Mouse (Mus musculus) stomach, postnatal 0 days (tissue): ENCODE data around the gene Trpm4. TPM values are rescaled to one million over a fixed set of nuclear protein-coding genes. Genes with fewer than 3 reads are reported as not detected.

Experiments
- ATAC-seq: fragments of 200-750 bp; cut with Nextera tagmentation; 2 replicates; pipeline ENCODE4 v1.8.0; 2017; ENCODE audit not compliant: low FRiP score, low TSS enrichment
- DNase-seq: peaks from one replicate; pipeline ENCODE4 v3.0.0-alpha.2; 2016; ENCODE audit warnings: low spot score
- H3K27ac ChIP-seq: fragments of 300-500 bp; sonication (generic); replicated peaks from 2 replicates; pipeline ENCODE4 v1.5.1; 2014; ENCODE audit warnings: mild to moderate bottlenecking, control low read depth
- H3K27me3 ChIP-seq: fragments of 300-500 bp; sonication (generic); 2 replicates; pipeline ENCODE4 v1.6.1; 2014; ENCODE audit warnings: low read length; ENCODE audit not compliant: control insufficient read depth, insufficient read depth
- H3K36me3 ChIP-seq: fragments of 300-500 bp; sonication (generic); 2 replicates; pipeline ENCODE4 v1.6.1; 2014; ENCODE audit warnings: low read length, mixed read lengths; ENCODE audit not compliant: control insufficient read depth, insufficient read depth
- H3K4me1 ChIP-seq: fragments of 300-500 bp; sonication (generic); replicated peaks from 2 replicates; pipeline ENCODE4 v1.6.1; 2014; ENCODE audit warnings: antibody characterized with exemption; ENCODE audit not compliant: control insufficient read depth, insufficient read depth
- H3K4me2 ChIP-seq: fragments of 300-500 bp; sonication (generic); replicated peaks from 2 replicates; pipeline ENCODE4 v1.6.1; 2014; ENCODE audit warnings: low read depth, mild to moderate bottlenecking, control low read depth, moderate library complexity
- H3K4me3 ChIP-seq: fragments of 300-500 bp; sonication (generic); 2 replicates; pipeline ENCODE4 v1.5.1; 2014; ENCODE audit warnings: low read depth, low read length, control low read depth
- H3K9ac ChIP-seq: fragments of 300-500 bp; sonication (generic); 2 replicates; pipeline ENCODE4 v1.6.1; 2014; ENCODE audit warnings: mild to moderate bottlenecking, low read length, control low read depth, mixed read lengths
- H3K9me3 ChIP-seq: fragments of 300-500 bp; sonication (generic); 2 replicates; pipeline ENCODE4 v1.6.1; 2016; ENCODE audit warnings: low read length; ENCODE audit not compliant: control insufficient read depth
- CTCF ChIP-seq: IDR thresholded peaks from 2 replicates; pipeline ENCODE4 v1.5.1; 2016; ENCODE audit warnings: antibody characterized with exemption, low read depth, mild to moderate bottlenecking, moderate library complexity
- EP300 ChIP-seq: optimal IDR thresholded peaks from 2 replicates; pipeline ENCODE3; 2016; ENCODE audit warnings: antibody characterized with exemption
- WGBS: fragments of 180-500 bp; shearing (Covaris S2); extraction: QIAGEN DNeasy Blood & Tissue Kit; methylation state at CpG from one replicate; pipeline ENCODE4 v1.1.7; 2014; 5-methylcytosine and 5-hydroxymethylcytosine counted together
- polyA plus RNA-seq: library from polyadenylated mRNA; unstranded; fragments of >200 nt; fragmentation: Nextera tagmentation; extraction: Ambion mirVana; gene quantifications from 2 replicates; pipeline ENCODE4 v1.2.1, GENCODE M21; 2015

Gene Trpm4
- polyA plus RNA-seq, 1 experiment from 2014 or later: 23.7 TPM

GRCm38 (mm10) chr7:45286486-45286885 is 47.1 kb downstream of the Trpm4 start:
- no peaks in the 10 kb centered on the region for H3K4me1 ChIP-seq
- no peaks in the 10 kb centered on the region for H3K27me3 ChIP-seq
- TF ChIP-seq EP300 (no peak), CTCF (no peak)
- DNase-seq (no peak), ATAC-seq (peak; percentile 51; the same call in 1 of the 2 replicates)
- H3K9me3 ChIP-seq: no peaks in the 10 kb centered on the region
- H3K9ac ChIP-seq: no peak overlapping the region
- H3K36me3 ChIP-seq: no peaks in the 10 kb centered on the region
- WGBS: 51% methylated on average over 13 of the region's 13 CpGs
- no peak overlapping the region for H3K4me2 ChIP-seq
- no peak overlapping the region for H3K4me3 ChIP-seq
- no peak overlapping the region for H3K27ac ChIP-seq

- ATAC-seq (peak; percentile 85), DNase-seq (peak; percentile 88)
- TF ChIP-seq EP300 (no peak), CTCF (peak; percentile 89)
- H3K9ac ChIP-seq: 0 out of 2 replicates have a peak within 1 kb of the TSS, but pooled peaks have one; percentile 0
- no peak within 1 kb of the TSS for H3K27ac ChIP-seq
- H3K4me2 ChIP-seq: peak within 1 kb of the TSS; percentile 49
- H3K27me3 ChIP-seq: no peaks in the 10 kb centered on the region
- no peaks in the 10 kb centered on the region for H3K36me3 ChIP-seq
- 6% methylated on average over 44 of the region's 44 CpGs for WGBS
- no peaks in the 10 kb centered on the region for H3K9me3 ChIP-seq
- H3K4me1 ChIP-seq: no peaks in the 10 kb centered on the region
- peak within 1 kb of the TSS; percentile 31 for H3K4me3 ChIP-seq
Observed at GRCm38 (mm10) chr7:45277136-45277760, 56.3 kb downstream of the Trpm4 start, which contains the start of gene Slc6a21. Gene Slc6a21 (plus strand): TSS chr7:45277513.

GRCm38 (mm10) chr7:45273672-45274071 is 59.9 kb downstream of the Trpm4 start:
- no peak for TF ChIP-seq CTCF
- no peak for TF ChIP-seq EP300
- WGBS: 87% methylated on average over 8 of the region's 8 CpGs

GRCm38 (mm10) chr7:45272786-45273412 is 60.7 kb downstream of the Trpm4 start:
- H3K4me2 ChIP-seq: no peak overlapping the region
- WGBS: 47% methylated on average over 10 of the region's 10 CpGs
- no peaks in the 10 kb centered on the region for H3K27me3 ChIP-seq
- H3K27ac ChIP-seq: no peak overlapping the region
- no peak for ATAC-seq
- H3K9me3 ChIP-seq: no peaks in the 10 kb centered on the region
- no peaks in the 10 kb centered on the region for H3K4me1 ChIP-seq
- H3K4me3 ChIP-seq: no peak overlapping the region
- H3K9ac ChIP-seq: no peak overlapping the region
- DNase-seq: no peak
- TF ChIP-seq CTCF: no peak
- TF ChIP-seq EP300: no peak
- no peaks in the 10 kb centered on the region for H3K36me3 ChIP-seq

More at GRCm38 (mm10) chr7:45273672-45274071, 59.9 kb downstream of the Trpm4 start:
- H3K4me1 ChIP-seq: no peaks in the 10 kb centered on the region
- no peak overlapping the region for H3K27ac ChIP-seq
- no peak overlapping the region for H3K4me2 ChIP-seq
- no peak overlapping the region for H3K9ac ChIP-seq
- no peaks in the 10 kb centered on the region for H3K9me3 ChIP-seq
- no peaks in the 10 kb centered on the region for H3K36me3 ChIP-seq
- ATAC-seq: no peak
- H3K4me3 ChIP-seq: no peak overlapping the region
- DNase-seq: no peak
- H3K27me3 ChIP-seq: no peaks in the 10 kb centered on the region

GRCm38 (mm10) chr7:45265518-45265917 is 68.1 kb downstream of the Trpm4 start:
- ATAC-seq (no peak), DNase-seq (no peak)
- Histone ChIP-seq H3K9ac (no peak overlapping the region), H3K4me2 (no peak overlapping the region), H3K27me3 (no peaks in the 10 kb centered on the region), H3K27ac (no peak overlapping the region), H3K9me3 (no peaks in the 10 kb centered on the region), H3K36me3 (no peaks in the 10 kb centered on the region), H3K4me1 (no peaks in the 10 kb centered on the region), H3K4me3 (no peak overlapping the region)
- TF ChIP-seq CTCF: no peak
- 85% methylated on average over 1 of the region's 1 CpGs for WGBS

- ATAC-seq (no peak), DNase-seq (no peak)
- no peak for TF ChIP-seq EP300
- peak; percentile 46 for TF ChIP-seq CTCF
- Histone ChIP-seq H3K36me3 (no peaks in the 10 kb centered on the region), H3K4me1 (no peaks in the 10 kb centered on the region), H3K4me2 (no peak overlapping the region), H3K27me3 (no peaks in the 10 kb centered on the region), H3K4me3 (no peak overlapping the region), H3K27ac (no peak overlapping the region), H3K9me3 (no peaks in the 10 kb centered on the region), H3K9ac (no peak overlapping the region)
- WGBS: 74% methylated on average over 3 of the region's 3 CpGs
Observed at GRCm38 (mm10) chr7:45264348-45264747, 69.2 kb downstream of the Trpm4 start.
